Mouse (Mus musculus): ENCODE measurements around the gene Mybpc1.
A peak's percentile ranks its signal among the peaks of the same experiment; 100 is the strongest.

Mybpc1 gene

DNA sequence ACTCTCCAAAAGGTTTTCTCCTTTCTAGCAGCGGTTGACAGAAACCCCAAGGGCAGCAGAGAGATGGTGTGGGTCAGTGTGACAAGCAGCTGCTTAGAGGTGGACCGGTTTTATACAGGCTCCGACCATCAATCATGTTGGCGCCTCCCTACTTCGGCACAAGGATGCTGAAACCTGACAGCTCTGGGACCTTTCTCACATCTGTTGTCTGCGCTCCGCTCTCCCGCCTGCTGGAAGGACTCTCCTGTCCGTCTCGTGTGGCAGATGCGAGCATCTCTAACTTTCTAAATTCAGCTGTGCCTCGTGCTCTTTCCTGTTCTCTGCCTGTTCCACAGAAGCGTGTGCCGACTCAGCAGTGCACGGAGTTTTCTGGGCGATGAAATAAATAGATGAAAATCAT is at the start of gene Mybpc1:
Mybpc1 (minus strand) TSS at position 210 of the 400 bp plus-strand sequence.
- no peak for DNase-seq (ENCODE audit: low spot score in 2 of 2)

DNA sequence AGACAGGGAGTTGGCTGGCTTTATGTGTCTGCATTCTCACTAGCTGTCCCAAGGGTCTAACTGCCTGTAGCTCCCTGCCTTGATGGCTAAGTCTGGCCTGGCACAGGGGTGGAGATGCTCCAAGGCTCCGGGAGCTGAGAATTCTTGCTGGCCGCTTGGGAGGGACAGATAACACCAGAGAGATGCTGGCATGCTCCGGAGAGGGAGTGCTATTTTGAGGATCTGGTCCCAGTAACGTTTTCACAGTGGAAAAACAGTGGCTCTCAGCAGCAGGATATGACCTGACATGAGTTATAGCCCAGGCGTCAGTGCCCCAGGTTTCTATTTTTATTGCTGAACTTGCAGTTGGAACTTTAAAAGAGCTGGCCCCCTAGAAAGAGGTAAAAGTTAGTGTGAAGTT is 40.5 kb upstream of the Mybpc1 start:
- no peak for DNase-seq (ENCODE audit: low spot score in 2 of 2)

DNA sequence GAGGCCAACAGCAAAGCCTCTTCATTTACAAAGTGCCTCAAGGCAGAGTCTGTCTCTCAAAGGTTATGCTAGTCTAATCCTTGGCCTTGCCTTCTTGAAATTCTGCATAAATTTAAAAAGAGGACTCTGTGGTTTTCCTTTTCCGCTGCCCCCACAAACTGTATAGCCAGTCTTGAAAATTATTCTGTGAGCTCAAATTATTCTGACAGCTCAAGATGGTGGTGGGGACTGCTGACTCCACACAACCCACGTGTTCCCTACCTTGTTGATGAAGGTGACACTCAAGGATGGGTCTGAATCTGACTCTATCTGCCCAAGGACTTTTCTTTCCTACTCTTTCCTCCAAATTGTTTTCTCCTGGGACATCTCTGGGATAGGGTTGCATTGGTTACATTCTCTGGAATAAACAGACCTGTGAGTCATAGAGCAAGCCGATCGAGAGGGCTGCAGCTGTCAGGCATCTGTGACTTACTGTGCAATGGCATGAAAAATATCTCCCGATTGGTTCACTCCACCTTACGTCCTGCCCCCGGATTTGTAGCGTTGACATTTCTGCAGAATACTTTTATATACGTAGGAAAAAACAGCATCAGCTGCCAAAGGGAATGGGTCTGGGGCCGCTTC is 26.5 kb upstream of the Mybpc1 start:
- DNase-seq (ENCODE audit: low spot score in 2 of 2), result no peak

DNA sequence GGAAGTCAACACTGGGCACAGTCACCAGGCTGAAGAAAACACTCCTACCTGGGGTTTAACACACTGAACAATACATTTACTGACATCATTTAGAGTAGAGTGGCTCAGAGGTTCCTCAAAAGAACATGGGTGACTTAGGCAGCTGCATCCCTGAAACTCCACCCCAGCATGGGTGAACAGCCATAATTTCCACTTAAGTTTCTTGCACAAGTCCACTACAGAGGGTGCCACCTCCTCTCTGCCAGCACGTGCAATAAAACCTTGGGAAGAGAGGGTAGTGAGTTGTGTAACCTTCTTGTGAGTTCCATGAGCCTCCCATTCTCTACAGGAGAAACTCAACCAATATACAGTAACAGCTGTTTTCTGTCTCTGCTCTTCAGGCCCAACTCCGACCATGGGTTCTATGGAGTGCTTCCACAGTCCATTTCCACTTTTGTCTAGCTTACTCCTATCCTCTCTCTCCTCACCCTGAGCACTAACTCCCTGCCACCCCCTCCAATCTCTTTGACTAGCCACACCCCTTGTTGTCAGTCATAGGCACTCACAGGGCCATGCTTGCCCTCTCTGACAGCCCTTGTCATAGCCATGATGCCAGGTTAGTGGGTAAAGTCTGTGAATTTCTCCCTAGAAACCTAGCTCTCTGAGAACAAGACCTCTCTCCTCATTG is 25.8 kb upstream of the Mybpc1 start:
- no peak for DNase-seq (ENCODE audit: low spot score in 2 of 2)

DNA sequence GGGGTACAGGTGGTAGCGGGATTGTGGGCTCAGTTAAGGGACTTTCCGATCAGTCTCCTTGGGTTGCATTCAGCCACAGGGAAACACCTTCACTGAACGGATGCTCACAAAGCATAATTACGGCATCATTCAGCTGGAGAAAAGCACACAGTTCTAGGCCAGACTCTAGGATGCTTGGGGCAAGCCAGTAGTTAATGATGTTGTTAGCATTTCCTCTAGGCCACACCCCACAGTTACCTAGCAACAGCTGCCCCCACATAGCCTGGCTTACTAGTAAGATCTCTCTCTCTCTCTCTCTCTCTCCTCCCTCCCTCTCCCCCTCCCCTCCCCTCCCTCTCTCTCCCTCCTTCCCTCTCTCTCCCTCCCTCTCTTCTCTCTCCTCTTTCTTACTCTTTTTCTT is 22.1 kb upstream of the Mybpc1 start:
- DNase-seq (ENCODE audit: low spot score in 2 of 2), result no peak

DNA sequence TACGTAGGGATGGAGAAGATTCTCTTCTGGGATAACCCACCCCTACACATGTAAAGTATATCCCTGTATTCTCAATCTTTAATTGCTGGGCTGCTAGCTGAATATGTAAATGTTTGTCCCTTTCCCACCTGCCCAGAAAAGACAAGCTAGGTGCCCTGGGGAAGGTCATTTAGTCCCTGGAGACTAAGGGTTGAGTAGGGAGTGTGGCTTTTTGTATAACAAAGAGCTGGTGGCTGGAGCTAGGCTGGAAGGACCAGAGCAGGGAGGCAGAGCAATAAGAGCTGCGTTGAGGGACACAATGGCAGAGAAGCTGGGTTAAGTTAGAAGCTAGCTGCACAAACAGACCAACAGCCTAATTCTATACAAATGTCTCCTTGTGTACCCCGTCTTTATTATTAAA is 21.2 kb upstream of the Mybpc1 start:
- no peak for DNase-seq (ENCODE audit: low spot score in 2 of 2)

DNA sequence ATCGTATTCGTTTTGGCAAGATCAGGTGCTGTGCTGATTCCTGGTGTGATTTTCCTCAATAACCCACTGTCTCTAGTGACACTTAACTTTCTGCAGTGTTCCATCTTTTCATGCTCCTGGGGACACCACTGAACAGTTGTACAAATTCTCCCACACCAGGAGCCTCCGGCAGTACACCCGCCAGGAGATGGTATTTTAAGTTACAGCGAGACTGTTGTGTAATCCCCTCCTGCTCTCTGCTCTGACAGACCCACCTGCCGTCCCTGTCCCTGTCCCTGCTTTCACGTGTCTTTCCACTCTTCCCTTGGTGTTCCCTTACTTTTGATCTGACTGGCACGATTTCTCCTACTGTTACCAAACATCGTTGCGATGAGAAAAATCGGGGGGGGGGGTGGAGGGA is 19.3 kb upstream of the Mybpc1 start:
- DNase-seq (ENCODE audit: low spot score in 2 of 2), result no peak

DNA sequence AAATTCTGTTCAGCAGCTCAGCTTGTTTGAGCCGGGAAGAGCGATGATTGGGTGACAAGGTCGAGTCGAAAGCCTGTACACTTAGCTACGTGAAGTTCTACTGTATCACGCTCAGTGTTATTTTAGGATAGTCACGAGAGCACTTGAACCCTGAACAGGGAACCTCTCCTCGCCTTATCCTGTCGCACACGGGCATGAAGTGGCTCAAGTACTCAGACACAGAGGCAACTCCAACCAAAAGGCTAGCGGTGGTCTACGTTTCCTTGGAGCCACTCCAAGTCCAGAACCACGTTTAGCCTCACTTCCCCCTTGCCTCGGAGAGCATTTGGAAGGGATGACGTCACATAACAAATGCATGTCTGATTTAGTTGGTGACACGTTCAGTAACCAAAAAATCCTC is 17.7 kb upstream of the Mybpc1 start:
- no peak for DNase-seq (ENCODE audit: low spot score in 2 of 2)

DNA sequence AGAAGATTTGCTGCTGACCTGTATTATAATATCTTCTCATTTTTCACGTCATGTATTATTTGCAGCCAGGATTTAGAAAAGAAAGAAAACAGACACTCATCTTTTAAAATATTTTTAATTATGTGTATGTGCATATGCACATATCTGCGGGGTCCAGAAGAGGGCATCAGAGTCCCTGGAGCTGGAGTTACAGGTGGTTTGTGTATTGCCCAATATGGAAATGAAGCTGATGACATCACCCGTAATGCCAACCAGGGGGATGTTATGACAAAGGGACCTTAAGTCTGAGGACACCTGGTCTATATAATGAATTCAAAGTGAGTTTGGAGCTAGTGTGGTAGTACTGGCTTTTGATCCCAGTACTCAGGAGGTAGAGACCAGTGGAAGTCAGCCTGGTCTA is 15.9 kb upstream of the Mybpc1 start:
- DNase-seq (ENCODE audit: low spot score in 2 of 2), result no peak

DNA sequence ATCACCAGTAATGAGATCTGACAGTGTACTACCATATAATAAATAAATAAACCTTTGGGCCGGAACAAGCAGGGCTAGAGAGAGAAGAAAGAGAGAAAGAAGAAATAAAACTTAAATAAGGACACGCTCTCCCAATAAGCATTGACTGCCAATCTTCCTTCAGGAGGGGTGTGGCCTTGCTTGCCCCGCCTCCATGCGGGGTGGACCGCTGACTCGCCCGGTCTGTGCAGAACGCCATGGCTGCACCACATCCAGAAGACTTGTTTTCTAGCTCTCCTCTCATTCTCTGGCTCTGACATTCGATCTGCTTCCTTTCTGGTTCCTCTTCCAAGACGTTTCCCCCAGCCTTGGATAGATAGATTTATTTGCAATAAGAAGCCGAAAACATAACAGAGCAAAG is 8.1 kb upstream of the Mybpc1 start:
- DNase-seq (ENCODE audit: low spot score in 2 of 2), result no peak

DNA sequence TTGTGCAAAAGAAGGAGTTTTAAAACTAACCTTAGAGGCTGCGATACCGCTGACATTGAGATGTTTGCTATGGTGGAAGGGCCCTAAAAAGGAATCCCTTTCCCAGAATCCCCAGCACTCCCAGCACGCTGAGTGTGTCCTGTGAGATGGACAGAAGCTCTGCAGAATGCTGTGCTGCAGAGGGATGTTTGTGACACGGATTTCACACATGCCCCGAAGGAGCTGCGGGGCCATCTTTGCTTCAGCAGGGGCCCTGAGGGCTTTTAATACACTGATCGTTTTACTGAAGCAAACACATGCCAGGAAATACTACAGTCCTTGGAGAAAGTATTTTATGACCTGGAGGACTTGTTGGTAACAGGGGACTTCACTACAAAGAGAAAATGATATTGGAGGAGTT is 1.7 kb upstream of the Mybpc1 start:
- DNase-seq (ENCODE audit: low spot score in 2 of 2), result no peak

DNA sequence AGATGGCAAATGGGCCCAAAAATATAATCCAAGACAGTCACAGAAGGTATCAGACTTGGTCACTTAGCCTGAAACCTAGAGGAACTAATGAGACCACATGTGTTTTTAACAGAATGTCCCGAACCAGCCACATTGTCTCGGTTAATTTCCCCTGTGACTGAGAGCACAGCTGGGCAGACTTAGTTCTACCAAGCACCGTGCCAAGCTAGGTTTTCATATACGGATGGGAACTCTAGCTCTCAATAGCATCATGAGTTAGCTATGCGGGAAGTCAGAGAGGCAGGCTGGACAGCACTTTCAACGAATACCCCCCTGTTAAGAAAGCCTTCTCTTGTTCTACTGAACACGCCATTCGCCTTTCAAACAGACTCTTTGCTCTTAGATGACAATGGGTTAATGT is 1.1 kb upstream of the Mybpc1 start:
- no peak for DNase-seq (ENCODE audit: low spot score in 2 of 2)

DNA sequence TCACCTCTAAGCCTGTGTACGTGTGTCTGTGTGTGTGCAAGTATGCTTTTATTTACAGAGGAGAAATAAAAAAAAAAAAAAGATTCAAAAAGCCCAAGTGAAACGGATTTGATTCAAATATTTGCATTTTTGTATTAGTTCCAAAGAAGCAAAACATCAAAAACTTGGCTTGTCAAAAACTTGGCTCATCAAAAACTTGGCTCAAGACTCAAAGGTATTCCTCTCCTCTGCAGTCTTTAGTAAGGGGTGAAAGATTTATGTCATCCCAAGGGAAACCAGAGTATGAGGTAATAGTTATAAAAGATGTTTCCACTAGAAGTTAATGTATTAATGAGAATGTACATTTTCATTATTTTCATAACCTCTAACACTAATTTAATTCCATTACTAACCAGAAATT is 1.2 kb downstream of the Mybpc1 start:
- DNase-seq (ENCODE audit: low spot score in 2 of 2), result no peak

DNA sequence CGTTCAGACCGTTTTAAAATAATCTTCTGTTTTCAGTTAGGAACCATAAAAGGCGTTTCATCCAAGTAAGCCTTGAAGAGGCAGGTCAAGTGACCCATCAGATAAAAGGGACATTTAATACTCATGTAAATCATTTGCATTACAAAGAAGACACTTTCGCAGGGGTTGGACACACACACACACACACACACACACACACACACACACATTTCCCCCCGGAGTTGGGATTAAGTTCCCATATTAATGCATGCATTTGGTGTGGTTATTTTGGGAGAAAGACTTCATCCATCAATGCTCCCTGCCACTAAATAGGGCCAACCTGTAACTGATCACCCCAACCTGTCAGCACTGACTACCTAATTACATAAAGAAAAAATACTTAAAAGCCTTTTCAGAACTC is 1.7 kb downstream of the Mybpc1 start:
- DNase-seq (ENCODE audit: low spot score in 2 of 2), result no peak

DNA sequence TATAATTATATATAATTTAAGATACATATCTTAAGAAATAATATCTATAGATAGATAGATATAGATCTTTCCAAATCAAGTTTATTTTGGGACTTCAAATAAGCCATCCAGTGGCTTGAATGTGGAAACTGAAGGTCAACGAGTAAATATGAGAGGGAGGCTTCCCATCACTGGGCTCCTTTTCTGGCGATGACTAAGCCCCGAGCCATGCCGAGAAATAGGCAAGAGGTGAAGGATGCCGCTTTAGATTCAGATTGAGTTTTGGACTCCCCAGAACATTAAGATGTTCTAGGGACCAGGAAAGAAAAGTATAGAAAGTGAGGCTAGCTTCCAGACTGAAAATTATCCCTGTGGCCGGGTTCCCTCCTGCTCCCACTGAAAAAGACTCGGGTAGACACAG is 4.4 kb downstream of the Mybpc1 start:
- DNase-seq (ENCODE audit: low spot score in 2 of 2), result no peak

DNA sequence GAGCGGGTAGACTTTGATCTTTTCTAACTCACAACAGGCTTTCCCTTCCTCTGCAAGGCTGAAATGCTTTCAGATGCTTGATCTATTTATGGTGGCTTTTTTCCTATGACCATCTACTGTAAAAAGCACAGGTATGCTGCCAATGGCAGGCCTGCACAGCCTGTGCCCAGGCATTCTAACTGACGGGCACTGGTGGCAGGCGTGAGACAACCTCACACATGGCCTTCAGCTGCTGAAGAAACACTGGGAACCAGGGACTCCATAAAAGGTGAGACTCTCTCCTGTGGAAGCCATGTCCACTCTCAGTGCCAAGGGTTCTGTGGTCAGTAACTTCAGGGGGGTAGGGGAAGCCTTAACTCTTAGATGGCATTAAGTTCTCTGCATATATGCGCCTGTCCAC is 12.6 kb downstream of the Mybpc1 start:
- no peak for DNase-seq (ENCODE audit: low spot score in 2 of 2)

DNA sequence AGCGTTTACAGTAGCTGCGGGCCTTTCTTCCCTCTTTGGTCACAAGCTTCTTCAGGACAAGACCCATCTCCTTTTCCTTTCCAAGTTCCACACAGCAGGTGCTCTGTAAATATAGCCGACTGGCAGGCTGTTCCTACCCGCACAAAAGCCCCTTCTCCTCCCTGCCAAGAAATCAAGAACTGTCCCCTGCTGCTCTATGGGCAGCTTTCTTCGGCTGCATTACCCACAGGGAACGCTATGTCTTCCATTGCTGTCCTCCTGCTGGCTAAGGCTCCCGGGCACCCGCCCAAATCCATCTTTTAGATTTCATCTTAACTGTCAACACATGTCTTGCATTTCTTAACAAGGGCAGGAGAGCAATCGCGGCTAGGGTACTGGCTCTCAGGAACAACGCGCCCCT is 13.9 kb downstream of the Mybpc1 start:
- peak in 1 of 2 experiments; percentile 39 for DNase-seq (ENCODE audit: low spot score in 2 of 2)

DNA sequence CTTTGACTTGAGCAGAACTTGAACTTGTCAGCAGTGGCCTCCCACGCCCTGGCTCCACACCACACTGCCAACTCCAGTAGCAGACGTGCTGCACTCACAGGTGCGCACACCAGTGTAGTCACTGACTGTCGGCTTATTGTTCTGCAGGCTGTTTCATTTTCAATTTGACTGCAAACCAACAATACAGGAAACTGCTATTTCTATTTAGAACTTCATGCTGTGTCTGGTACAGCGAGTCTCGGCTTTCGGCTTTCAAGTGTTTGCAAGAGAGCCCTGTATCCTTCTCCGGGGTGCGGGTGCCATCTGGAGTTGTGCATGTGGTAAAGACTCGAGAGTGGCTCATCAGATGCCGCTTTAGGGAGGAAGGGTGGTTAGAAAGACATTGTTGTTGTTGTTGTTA is 20.5 kb downstream of the Mybpc1 start:
- peak in 1 of 2 experiments; percentile 10 for DNase-seq (ENCODE audit: low spot score in 2 of 2)

DNA sequence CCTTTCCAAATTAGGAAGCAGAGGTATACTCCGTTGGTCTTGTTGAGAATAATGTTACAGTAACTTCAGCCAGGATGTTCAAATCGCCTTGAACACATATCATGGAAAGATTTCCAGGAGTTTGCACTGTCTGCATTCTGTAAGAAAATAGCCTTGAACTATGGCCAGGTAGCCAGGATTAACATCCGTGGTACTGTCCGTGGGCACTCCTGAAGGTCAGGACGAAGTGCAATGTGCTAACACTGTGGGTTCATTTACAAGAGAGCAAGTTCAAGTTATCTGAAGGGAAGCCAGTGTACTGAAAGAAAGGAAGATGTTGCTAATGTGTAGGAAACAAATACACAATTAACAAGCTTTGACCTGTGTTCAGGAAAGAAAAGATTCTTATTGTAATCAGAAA is 24.2 kb downstream of the Mybpc1 start:
- DNase-seq (ENCODE audit: low spot score in 2 of 2), result no peak

DNA sequence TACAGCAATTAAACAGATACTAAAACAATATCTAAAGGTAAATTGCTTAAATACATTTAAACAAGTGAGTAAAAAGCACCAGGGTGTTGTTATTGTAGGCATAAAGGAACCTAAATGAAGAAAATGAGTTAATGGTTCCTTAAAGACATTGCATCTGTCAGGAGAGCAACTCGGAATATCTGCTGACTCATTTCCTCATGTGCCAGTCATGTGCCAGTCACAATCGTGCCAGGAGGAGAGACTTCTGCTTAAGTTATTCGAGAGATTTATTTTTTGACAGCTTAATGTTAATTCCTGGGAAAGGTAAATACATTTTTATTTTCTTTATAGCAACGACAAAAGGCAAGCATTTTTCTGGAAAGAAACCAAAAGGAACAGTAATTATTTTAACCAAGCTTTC is 26.3 kb downstream of the Mybpc1 start:
- DNase-seq (ENCODE audit: low spot score in 2 of 2), result no peak

DNA sequence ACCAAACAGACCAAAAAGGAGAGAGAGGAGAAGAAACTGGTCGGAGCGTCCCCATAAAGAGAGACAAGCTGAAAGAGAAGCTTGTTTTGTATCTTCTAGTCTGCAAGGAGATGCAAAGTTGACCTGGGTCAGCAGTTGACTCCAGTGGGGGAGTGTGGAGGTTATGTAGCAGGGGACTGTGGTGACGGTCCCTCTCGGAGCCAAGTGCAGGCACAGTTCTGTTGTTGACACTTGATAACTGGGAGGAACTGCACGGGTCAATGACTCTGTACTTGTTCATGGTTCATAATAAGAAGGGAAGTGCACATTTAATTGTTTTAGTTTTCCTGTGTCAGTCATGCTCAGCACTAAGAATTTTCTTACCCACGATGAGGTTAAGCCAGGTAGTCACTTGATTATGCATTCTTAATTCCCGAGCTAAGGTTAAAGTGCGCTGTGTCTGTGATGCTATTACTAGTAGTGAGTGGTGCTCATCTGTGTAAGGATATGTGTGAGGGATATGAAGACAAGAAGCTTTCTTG is 30.8 kb downstream of the Mybpc1 start:
- DNase-seq (ENCODE audit: low spot score in 2 of 2), result no peak

DNA sequence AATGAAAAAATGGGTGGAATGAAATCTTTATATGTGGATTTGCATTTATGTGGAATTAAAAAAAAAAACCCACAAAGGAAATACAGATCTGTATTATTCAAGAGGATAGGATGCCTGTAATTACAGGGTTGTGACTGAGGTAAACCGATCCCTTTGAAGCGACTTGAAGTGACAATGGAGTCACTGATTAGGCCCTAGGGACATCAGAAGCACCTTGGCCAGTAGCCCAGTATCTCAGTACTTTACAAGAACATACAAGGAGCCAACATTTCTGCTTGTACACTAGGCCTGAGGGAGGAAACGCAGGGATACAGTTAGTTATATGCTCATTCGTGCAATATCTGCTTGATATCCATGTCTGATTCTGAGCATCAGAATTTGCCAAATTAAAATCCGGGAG is 32.8 kb downstream of the Mybpc1 start:
- no peak for DNase-seq (ENCODE audit: low spot score in 2 of 2)

DNA sequence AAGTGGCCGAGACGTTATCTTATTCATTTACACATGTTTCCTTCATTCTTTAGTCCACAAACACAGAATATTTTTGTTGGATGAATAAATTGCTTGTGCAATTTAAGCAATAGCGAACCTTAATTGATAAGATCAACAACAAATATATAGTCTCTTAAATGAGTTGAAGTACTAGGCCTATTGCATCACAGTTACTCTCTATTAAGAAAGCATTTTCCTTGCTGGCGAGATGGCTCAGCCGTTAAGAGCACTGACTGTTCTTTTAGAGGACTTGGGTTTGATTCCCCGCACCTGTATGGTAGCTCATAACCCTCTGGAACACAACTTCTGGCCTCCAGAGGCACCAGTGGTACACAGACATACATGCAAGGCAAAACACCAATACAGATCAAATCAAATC is 47.9 kb downstream of the Mybpc1 start:
- no peak for DNase-seq (ENCODE audit: low spot score in 2 of 2)

DNA sequence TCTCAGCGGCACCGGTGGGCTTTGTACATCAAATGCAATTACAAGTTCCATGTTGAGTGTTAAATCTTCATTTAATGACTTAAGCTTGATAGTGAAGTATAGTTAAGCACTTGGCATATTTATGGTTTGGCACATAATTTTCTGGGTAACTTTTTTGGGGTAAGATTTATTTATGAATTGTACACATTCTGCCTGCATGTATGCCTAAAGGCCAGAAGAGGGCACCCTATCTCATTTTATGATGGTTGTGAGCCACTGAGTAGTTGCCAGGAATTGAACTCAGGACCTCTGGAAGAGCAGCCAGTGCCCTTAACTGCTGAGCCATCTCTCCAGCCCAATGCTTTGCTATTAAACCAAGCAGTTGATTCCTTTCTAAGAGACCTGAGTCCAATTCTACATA is 52.2 kb downstream of the Mybpc1 start:
- no peak for DNase-seq (ENCODE audit: low spot score in 2 of 2)

Data from frontal cortex, postnatal 14 days (tissue).